Mouse (Mus musculus): ENCODE measurements around the gene Ppm1n. TPM values are rescaled to one million over a fixed set of nuclear protein-coding genes. Genes with fewer than 3 reads are reported as not detected.

Ppm1n gene
- polyA plus RNA-seq, 1 experiment from 2014 or later: not detected

- Histone ChIP-seq H3K4me1 (ENCODE audit: control insufficient read depth, insufficient read depth, low read length) (peaks cover 4% of the 10 kb centered on the region; the same call in 1 of the 2 replicates), H3K9me3 (ENCODE audit: control insufficient read depth, low read length) (no peaks in the 10 kb centered on the region), H3K4me2 (replicated peaks; ENCODE audit: low read depth, low read length) (peak within 1 kb of the TSS; percentile 99), H3K27me3 (ENCODE audit: control insufficient read depth, insufficient read depth, low read length) (peaks cover 22% of the 10 kb centered on the region), H3K36me3 (ENCODE audit: control insufficient read depth, insufficient read depth, low read length) (no peaks in the 10 kb centered on the region), H3K9ac (ENCODE audit: low read depth, low read length) (peak within 1 kb of the TSS; percentile 57), H3K27ac (ENCODE audit: low read depth, low read length) (no peak within 1 kb of the TSS), H3K4me3 (ENCODE audit: low read length) (peak within 1 kb of the TSS; percentile 68)
- WGBS: under 1% methylated on average over 48 of the region's 49 CpGs
- ATAC-seq (ENCODE audit: low FRiP score, low TSS enrichment): peak; percentile 82
Measured at GRCm38 (mm10) chr7:19309884-19310641, 30.2 kb upstream of the Ppm1n start, which contains the start of gene Fosb. Gene Fosb (minus strand): TSS chr7:19310051.

GRCm38 (mm10) chr7:19309278-19309883 lies 29.5 kb upstream of the Ppm1n start:
- peaks cover 29% of the 10 kb centered on the region for H3K27me3 ChIP-seq (ENCODE audit: control insufficient read depth, insufficient read depth, low read length)
- WGBS: 1% methylated on average over 48 of the region's 48 CpGs
- H3K27ac ChIP-seq (ENCODE audit: low read depth, low read length): no peak overlapping the region

GRCm38 (mm10) chr7:19308454-19309277 lies 28.8 kb upstream of the Ppm1n start:
- WGBS: under 1% methylated on average over 58 of the region's 58 CpGs
- peak overlapping the region; percentile 57 for H3K9ac ChIP-seq (ENCODE audit: low read depth, low read length)
- H3K27me3 ChIP-seq (ENCODE audit: control insufficient read depth, insufficient read depth, low read length): peaks cover 35% of the 10 kb centered on the region

More at GRCm38 (mm10) chr7:19309278-19309883, 29.5 kb upstream of the Ppm1n start:
- Histone ChIP-seq H3K9ac (ENCODE audit: low read depth, low read length) (peak overlapping the region; percentile 57), H3K36me3 (ENCODE audit: control insufficient read depth, insufficient read depth, low read length) (no peaks in the 10 kb centered on the region), H3K4me2 (replicated peaks; ENCODE audit: low read depth, low read length) (peak overlapping the region; percentile 99), H3K4me1 (ENCODE audit: control insufficient read depth, insufficient read depth, low read length) (peaks cover 4% of the 10 kb centered on the region; the same call in 1 of the 2 replicates), H3K9me3 (ENCODE audit: control insufficient read depth, low read length) (no peaks in the 10 kb centered on the region), H3K4me3 (ENCODE audit: low read length) (peak overlapping the region; percentile 68)
- no peak for ATAC-seq (ENCODE audit: low FRiP score, low TSS enrichment)

GRCm38 (mm10) chr7:19307739-19308453 lies 28.0 kb upstream of the Ppm1n start:
- H3K27me3 ChIP-seq (ENCODE audit: control insufficient read depth, insufficient read depth, low read length): peaks cover 43% of the 10 kb centered on the region

More at GRCm38 (mm10) chr7:19308454-19309277, 28.8 kb upstream of the Ppm1n start:
- H3K4me1 ChIP-seq (ENCODE audit: control insufficient read depth, insufficient read depth, low read length): peaks cover 4% of the 10 kb centered on the region; the same call in 1 of the 2 replicates
- H3K9me3 ChIP-seq (ENCODE audit: control insufficient read depth, low read length): no peaks in the 10 kb centered on the region
- H3K27ac ChIP-seq (ENCODE audit: low read depth, low read length): peak overlapping the region; percentile 47; the same call in 1 of the 2 replicates
- no peaks in the 10 kb centered on the region for H3K36me3 ChIP-seq (ENCODE audit: control insufficient read depth, insufficient read depth, low read length)
- peak; percentile 80 for ATAC-seq (ENCODE audit: low FRiP score, low TSS enrichment)
- peak overlapping the region; percentile 68 for H3K4me3 ChIP-seq (ENCODE audit: low read length)
- peak overlapping the region; percentile 99 for H3K4me2 ChIP-seq (replicated peaks; ENCODE audit: low read depth, low read length)

GRCm38 (mm10) chr7:19306819-19307738 lies 27.2 kb upstream of the Ppm1n start:
- Histone ChIP-seq H3K4me1 (ENCODE audit: control insufficient read depth, insufficient read depth, low read length) (peaks cover 4% of the 10 kb centered on the region; the same call in 1 of the 2 replicates), H3K9me3 (ENCODE audit: control insufficient read depth, low read length) (no peaks in the 10 kb centered on the region), H3K9ac (ENCODE audit: low read depth, low read length) (no peak overlapping the region), H3K4me3 (ENCODE audit: low read length) (no peak overlapping the region), H3K4me2 (replicated peaks; ENCODE audit: low read depth, low read length) (no peak overlapping the region), H3K36me3 (ENCODE audit: control insufficient read depth, insufficient read depth, low read length) (no peaks in the 10 kb centered on the region), H3K27ac (ENCODE audit: low read depth, low read length) (no peak overlapping the region), H3K27me3 (ENCODE audit: control insufficient read depth, insufficient read depth, low read length) (peaks cover 51% of the 10 kb centered on the region)
- 70% methylated on average over 25 of the region's 25 CpGs for WGBS
- no peak for ATAC-seq (ENCODE audit: low FRiP score, low TSS enrichment)

More at GRCm38 (mm10) chr7:19307739-19308453, 28.0 kb upstream of the Ppm1n start:
- Histone ChIP-seq H3K4me3 (ENCODE audit: low read length) (peak overlapping the region; percentile 68), H3K4me1 (ENCODE audit: control insufficient read depth, insufficient read depth, low read length) (peaks cover 4% of the 10 kb centered on the region; the same call in 1 of the 2 replicates), H3K9ac (ENCODE audit: low read depth, low read length) (peak overlapping the region; percentile 42), H3K36me3 (ENCODE audit: control insufficient read depth, insufficient read depth, low read length) (no peaks in the 10 kb centered on the region), H3K9me3 (ENCODE audit: control insufficient read depth, low read length) (no peaks in the 10 kb centered on the region), H3K27ac (ENCODE audit: low read depth, low read length) (peak overlapping the region; percentile 47; the same call in 1 of the 2 replicates), H3K4me2 (replicated peaks; ENCODE audit: low read depth, low read length) (peak overlapping the region; percentile 99)
- WGBS: 2% methylated on average over 18 of the region's 18 CpGs
- ATAC-seq (ENCODE audit: low FRiP score, low TSS enrichment): peak; percentile 47

- H3K4me3 ChIP-seq (ENCODE audit: low read length): no peak overlapping the region
- no peaks in the 10 kb centered on the region for H3K9me3 ChIP-seq (ENCODE audit: control insufficient read depth, low read length)
- H3K9ac ChIP-seq (ENCODE audit: low read depth, low read length): no peak overlapping the region
- H3K27me3 ChIP-seq (ENCODE audit: control insufficient read depth, insufficient read depth, low read length): peaks cover 59% of the 10 kb centered on the region
- peaks cover 4% of the 10 kb centered on the region; the same call in 1 of the 2 replicates for H3K4me1 ChIP-seq (ENCODE audit: control insufficient read depth, insufficient read depth, low read length)
- H3K4me2 ChIP-seq (replicated peaks; ENCODE audit: low read depth, low read length): no peak overlapping the region
- no peak for ATAC-seq (ENCODE audit: low FRiP score, low TSS enrichment)
- 54% methylated on average over 16 of the region's 16 CpGs for WGBS
- no peaks in the 10 kb centered on the region for H3K36me3 ChIP-seq (ENCODE audit: control insufficient read depth, insufficient read depth, low read length)
- H3K27ac ChIP-seq (ENCODE audit: low read depth, low read length): no peak overlapping the region
Measured at GRCm38 (mm10) chr7:19305796-19306765, 26.2 kb upstream of the Ppm1n start.

GRCm38 (mm10) chr7:19305413-19305735 lies 25.5 kb upstream of the Ppm1n start:
- H3K9me3 ChIP-seq (ENCODE audit: control insufficient read depth, low read length): no peaks in the 10 kb centered on the region
- H3K9ac ChIP-seq (ENCODE audit: low read depth, low read length): no peak overlapping the region
- ATAC-seq (ENCODE audit: low FRiP score, low TSS enrichment): no peak
- H3K27me3 ChIP-seq (ENCODE audit: control insufficient read depth, insufficient read depth, low read length): peaks cover 59% of the 10 kb centered on the region
- 0 out of 2 replicates have a peak overlapping the region, but pooled peaks have one; percentile 51 for H3K4me2 ChIP-seq (replicated peaks; ENCODE audit: low read depth, low read length)
- H3K36me3 ChIP-seq (ENCODE audit: control insufficient read depth, insufficient read depth, low read length): no peaks in the 10 kb centered on the region
- H3K4me1 ChIP-seq (ENCODE audit: control insufficient read depth, insufficient read depth, low read length): peaks cover 4% of the 10 kb centered on the region; the same call in 1 of the 2 replicates
- no peak overlapping the region for H3K27ac ChIP-seq (ENCODE audit: low read depth, low read length)
- H3K4me3 ChIP-seq (ENCODE audit: low read length): peak overlapping the region; percentile 40
- WGBS: 8% methylated on average over 6 of the region's 6 CpGs

All from kidney, embryonic 14.5 days (tissue).